Mouse (Mus musculus) lung, embryonic 14.5 days (tissue): ENCODE results near the gene Gm10382. TPM values are rescaled to one million over a fixed set of nuclear protein-coding genes. Genes with fewer than 3 reads are reported as not detected.
A peak's percentile ranks its signal among the peaks of the same experiment; 100 is the strongest.

Experiments
- ATAC-seq: fragments of 200-750 bp; cut with Nextera tagmentation; 2 replicates; pipeline ENCODE4 v1.8.0; 2017; ENCODE audit warnings: mild to moderate bottlenecking, moderate TSS enrichment, moderate library complexity; ENCODE audit not compliant: insufficient read depth
- DNase-seq: peaks from one replicate; pipeline ENCODE4 v3.0.0-alpha.2; 2015
- H3K27ac ChIP-seq: fragments of 300-500 bp; sonication (generic); 2 replicates; pipeline ENCODE4 v1.5.1; 2014; ENCODE audit warnings: low read depth, mild to moderate bottlenecking, moderate library complexity
- H3K27me3 ChIP-seq: fragments of 300-500 bp; sonication (generic); 2 replicates; pipeline ENCODE4 v1.6.1; 2014; ENCODE audit warnings: low read length, control low read depth; ENCODE audit not compliant: insufficient read depth
- H3K36me3 ChIP-seq: fragments of 300-500 bp; sonication (generic); 2 replicates; pipeline ENCODE4 v1.6.1; 2014; ENCODE audit warnings: control low read depth; ENCODE audit not compliant: insufficient read depth
- H3K4me1 ChIP-seq: fragments of 300-500 bp; sonication (generic); 2 replicates; pipeline ENCODE4 v1.6.1; 2014; ENCODE audit warnings: antibody characterized with exemption, control low read depth; ENCODE audit not compliant: insufficient read depth
- H3K4me2 ChIP-seq: fragments of 300-500 bp; sonication (generic); 2 replicates; pipeline ENCODE4 v1.6.1; 2014; ENCODE audit warnings: mild to moderate bottlenecking
- H3K4me3 ChIP-seq: fragments of 300-500 bp; sonication (generic); 2 replicates; pipeline ENCODE4 v1.5.1; 2014; ENCODE audit warnings: low read depth, low read length
- H3K9ac ChIP-seq: fragments of 300-500 bp; sonication (generic); 2 replicates; pipeline ENCODE4 v1.6.1; 2014
- H3K9me3 ChIP-seq: fragments of 300-500 bp; sonication (generic); 2 replicates; pipeline ENCODE4 v1.6.1; 2016; ENCODE audit warnings: low read depth, low read length, control low read depth
- CTCF ChIP-seq: IDR thresholded peaks from 2 replicates; pipeline ENCODE4 v1.5.1; 2016; ENCODE audit warnings: antibody characterized with exemption, low read depth
- WGBS: fragments of 180-500 bp; shearing (Covaris S2); extraction: QIAGEN DNeasy Blood & Tissue Kit; methylation state at CpG from one replicate; pipeline ENCODE4 v1.1.7; 2014; 5-methylcytosine and 5-hydroxymethylcytosine counted together
- polyA plus RNA-seq: library from polyadenylated mRNA; unstranded; fragments of >200 nt; fragmentation: Nextera tagmentation; extraction: Ambion mirVana; gene quantifications from 2 replicates; pipeline ENCODE4 v1.2.1, GENCODE M21; 2014

Gene Gm10382
- 0.45 and 0.46 TPM in 2 replicates for polyA plus RNA-seq

- Histone ChIP-seq H3K4me1 (peaks cover 16% of the 10 kb centered on the region), H3K4me3 (peak within 1 kb of the TSS; percentile 100), H3K9me3 (no peaks in the 10 kb centered on the region), H3K27ac (peak within 1 kb of the TSS; percentile 98), H3K27me3 (no peaks in the 10 kb centered on the region), H3K4me2 (peak within 1 kb of the TSS; percentile 80), H3K9ac (peak within 1 kb of the TSS; percentile 99), H3K36me3 (peaks cover 28% of the 10 kb centered on the region)
- no peak for TF ChIP-seq CTCF
- DNase-seq = peak; percentile 89
- peak; percentile 18; the same call in 1 of the 2 replicates for ATAC-seq
- under 1% methylated on average over 41 of the region's 41 CpGs for WGBS
Observed at GRCm38 (mm10) chr5:125389131-125389578, at the start of gene Gm10382. TSS of gene Gm10382 (plus strand) at chr5:125389322.

- H3K9me3 ChIP-seq = no peaks in the 10 kb centered on the region
- H3K4me3 ChIP-seq = peak overlapping the region; percentile 76
- 5% methylated on average over 25 of the region's 25 CpGs for WGBS
- no peaks in the 10 kb centered on the region for H3K36me3 ChIP-seq
- peak overlapping the region; percentile 48; the same call in 1 of the 2 replicates for H3K27ac ChIP-seq
- peak overlapping the region; percentile 68 for H3K9ac ChIP-seq
- no peaks in the 10 kb centered on the region for H3K27me3 ChIP-seq
- peak overlapping the region; percentile 80 for H3K4me2 ChIP-seq
- H3K4me1 ChIP-seq = peaks cover 6% of the 10 kb centered on the region
- peak; percentile 67 for DNase-seq
- TF ChIP-seq CTCF = no peak
- no peak; the same call in 1 of the 2 replicates for ATAC-seq
Observed at GRCm38 (mm10) chr5:125339851-125340531, 49.1 kb upstream of the Gm10382 start.

- no peaks in the 10 kb centered on the region for H3K27me3 ChIP-seq
- peaks cover 6% of the 10 kb centered on the region for H3K4me1 ChIP-seq
- under 1% methylated on average over 42 of the region's 42 CpGs for WGBS
- peak; percentile 94 for DNase-seq
- peak; percentile 24; the same call in 1 of the 2 replicates for TF ChIP-seq CTCF
- ATAC-seq = peak; percentile 88
- no peaks in the 10 kb centered on the region for H3K9me3 ChIP-seq
- H3K9ac ChIP-seq = peak within 1 kb of the TSS; percentile 68
- no peaks in the 10 kb centered on the region for H3K36me3 ChIP-seq
- peak within 1 kb of the TSS; percentile 76 for H3K4me3 ChIP-seq
- H3K4me2 ChIP-seq = peak within 1 kb of the TSS; percentile 80
- H3K27ac ChIP-seq = peak within 1 kb of the TSS; percentile 48
Observed at GRCm38 (mm10) chr5:125340547-125341262, 48.4 kb upstream of the Gm10382 start, which contains the start of gene Scarb1. TSS of gene Scarb1 (minus strand) at chr5:125341094.

GRCm38 (mm10) chr5:125341459-125342090, 47.5 kb upstream of the Gm10382 start:
- Histone ChIP-seq H3K4me1 (peaks cover 6% of the 10 kb centered on the region), H3K27me3 (no peaks in the 10 kb centered on the region), H3K9ac (peak overlapping the region; percentile 68), H3K4me2 (peak overlapping the region; percentile 80), H3K27ac (peak overlapping the region; percentile 42), H3K4me3 (peak overlapping the region; percentile 76), H3K9me3 (no peaks in the 10 kb centered on the region), H3K36me3 (no peaks in the 10 kb centered on the region)
- no peak for DNase-seq
- TF ChIP-seq CTCF = no peak
- 36% methylated on average over 14 of the region's 14 CpGs for WGBS
- peak; percentile 22 for ATAC-seq

- TF ChIP-seq CTCF = no peak
- 89% methylated on average over 6 of the region's 6 CpGs for WGBS
- no peak overlapping the region for H3K4me2 ChIP-seq
- DNase-seq (no peak), ATAC-seq (no peak)
- H3K27me3 ChIP-seq = no peaks in the 10 kb centered on the region
- no peaks in the 10 kb centered on the region for H3K36me3 ChIP-seq
- no peak overlapping the region for H3K9ac ChIP-seq
- H3K9me3 ChIP-seq = no peaks in the 10 kb centered on the region
- peaks cover 6% of the 10 kb centered on the region for H3K4me1 ChIP-seq
- no peak overlapping the region for H3K4me3 ChIP-seq
- H3K27ac ChIP-seq = no peak overlapping the region
Observed at GRCm38 (mm10) chr5:125344296-125344695, 44.8 kb upstream of the Gm10382 start.

- no peak for ATAC-seq
- 62% methylated on average over 7 of the region's 7 CpGs for WGBS
Observed at GRCm38 (mm10) chr5:125348067-125348466, 41.1 kb upstream of the Gm10382 start.

More at GRCm38 (mm10) chr5:125348067-125348466, 41.1 kb upstream of the Gm10382 start:
- DNase-seq = no peak
- no peak overlapping the region for H3K27ac ChIP-seq
- no peaks in the 10 kb centered on the region for H3K27me3 ChIP-seq
- H3K9ac ChIP-seq = no peak overlapping the region
- no peaks in the 10 kb centered on the region for H3K9me3 ChIP-seq
- H3K4me3 ChIP-seq = no peak overlapping the region
- no peak overlapping the region for H3K4me2 ChIP-seq
- no peak for TF ChIP-seq CTCF
- H3K36me3 ChIP-seq = no peaks in the 10 kb centered on the region
- H3K4me1 ChIP-seq = no peaks in the 10 kb centered on the region
